Mouse (Mus musculus): Measurements from ENCODE around the gene Zfp971. TPM values are rescaled to one million over a fixed set of nuclear protein-coding genes. Genes with fewer than 3 reads are reported as not detected.

Gene Zfp971
- 8.8 TPM for total RNA-seq (2023)

GRCm38 (mm10) chr2:178023011-178023611 lies at the start of gene Zfp971:
TSS of gene Zfp971 (plus strand) at chr2:178023284.

GRCm38 (mm10) chr2:178078166-178078717 lies 55.2 kb downstream of the Zfp971 start, which contains the start of gene Zfp931:
TSS of gene Zfp931 (minus strand) at chr2:178078476.

Other genes with a start within 250 kb of the Zfp971 start
- gene Gm14325, start 182.9 kb upstream of the Zfp971 start, total RNA-seq (2023) = 2.9 TPM
- gene Gm14327, start 126.2 kb upstream of the Zfp971 start, total RNA-seq (2023) = 4.3 TPM
- not detected for gene Zfp972, start 97.7 kb upstream of the Zfp971 start, total RNA-seq (2023)
- 10.1 TPM for gene Gm14326, start 66.0 kb upstream of the Zfp971 start, total RNA-seq (2023)
- gene Zfp931, start 55.2 kb downstream of the Zfp971 start, total RNA-seq (2023) = 7.5 TPM
- gene Phactr3, start 95.7 kb downstream of the Zfp971 start, total RNA-seq (2023) = not detected